ENCODE assay signal across 15 mouse cellular contexts in the genomic region with DNA sequence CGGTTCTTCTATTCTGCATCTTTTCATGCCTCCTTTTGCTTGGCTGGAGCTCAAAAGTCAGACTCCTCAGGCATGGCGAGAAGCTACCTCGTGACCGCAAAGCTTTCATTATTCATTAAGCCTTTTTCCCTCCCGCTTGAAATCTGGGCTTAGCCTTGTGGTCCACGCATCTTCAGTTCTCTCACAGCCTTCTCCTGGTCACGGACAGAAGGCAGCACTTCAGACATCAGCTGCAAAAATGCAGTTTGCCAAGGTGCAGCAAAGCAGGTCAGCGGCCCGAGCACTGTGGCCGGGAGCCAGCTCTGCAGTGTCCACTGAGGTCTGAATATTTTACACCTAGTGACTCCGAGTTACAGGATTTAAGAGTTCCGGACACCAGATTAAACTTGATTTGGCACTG. TPM values are rescaled to one million over a fixed set of nuclear protein-coding genes. Genes with fewer than 3 reads are reported as not detected.
A peak's percentile ranks its signal among the peaks of the same experiment; 100 is the strongest.
DNase-seq lines count a peak whose midpoint lies in the region; ATAC-seq and TF ChIP-seq lines count a peak whose summit lies in the region.
"Had no signal": no experiment of that assay in that cellular context is flagged by ENCODE, and none has a peak within 500 bp of the region (broad histone marks: within the 10 kb centered on the region; RNA-seq: fewer than 3 reads in every experiment).

No protein-coding gene starts in this region.

- H3K36me3 ChIP-seq in midbrain, embryonic 10.5 days: peaks cover 7% of the 10 kb centered on the region; the same call in 1 of the 2 replicates
- peaks cover 4% of the 10 kb centered on the region for H3K36me3 ChIP-seq in midbrain, embryonic 16.5 days (ENCODE audit: control insufficient read depth, insufficient read depth, low read length)
- H3K36me3 ChIP-seq in hindbrain, postnatal 0 days (ENCODE audit: insufficient read depth, low read length): no peaks in the 10 kb centered on the region
- H3K36me3 ChIP-seq in forebrain, postnatal 0 days (ENCODE audit: insufficient read depth): no peaks in the 10 kb centered on the region
- H3K36me3 ChIP-seq: limb, embryonic 10.5 days had no signal

- no peak overlapping the region for H3K4me2 ChIP-seq in midbrain, embryonic 16.5 days (ENCODE audit: low read length)
- H3K4me2 ChIP-seq in hindbrain, postnatal 0 days (ENCODE audit: low read depth, low read length): 0 out of 2 replicates have a peak overlapping the region, but pooled peaks have one; percentile 23
- H3K4me2 ChIP-seq in forebrain, postnatal 0 days (ENCODE audit: low read depth): no peak overlapping the region

- TF ChIP-seq CTCF in hindbrain, postnatal 0 days (IDR thresholded peaks at IDR 0.05; ENCODE audit: low read depth): no peak
- TF ChIP-seq CTCF in forebrain, postnatal 0 days (IDR thresholded peaks at IDR 0.05; ENCODE audit: low read depth): no peak
- TF ChIP-seq CTCF in left cerebral cortex, adult 2 months (IDR thresholded peaks at IDR 0.05): no peak

- H3K27me3 ChIP-seq in midbrain, embryonic 10.5 days (ENCODE audit: low read depth, poor library complexity, severe bottlenecking): no peaks in the 10 kb centered on the region
- H3K27me3 ChIP-seq in midbrain, embryonic 16.5 days (ENCODE audit: control insufficient read depth, insufficient read depth, low read depth, low read length): no peaks in the 10 kb centered on the region
- H3K27me3 ChIP-seq in hindbrain, postnatal 0 days (ENCODE audit: insufficient read depth, low read length): no peaks in the 10 kb centered on the region
- no peaks in the 10 kb centered on the region for H3K27me3 ChIP-seq in forebrain, postnatal 0 days (ENCODE audit: insufficient read depth, low read length)

- no peak for ATAC-seq in midbrain, embryonic 16.5 days
- ATAC-seq in hindbrain, postnatal 0 days: no peak
- ATAC-seq in forebrain, postnatal 0 days: no peak

- no peak for DNase-seq in midbrain, embryonic 10.5 days (ENCODE audit: low spot score)
- DNase-seq in hindbrain, postnatal 0 days (ENCODE audit: low spot score): peak; percentile 49
- peak; percentile 68 to 82 for DNase-seq in kidney, postnatal 25 days
- DNase-seq in ovary, postnatal 14 days (ENCODE audit: low spot score): no peak
- no peak for DNase-seq in forebrain, postnatal 0 days
- no peak for DNase-seq in left cerebral cortex, adult 2 months (ENCODE audit: extremely low spot score in 1 of 2, low spot score in 2 of 2)
- DNase-seq: adrenal gland, adult 8-10 months; heart, postnatal 10 days; lung, postnatal 4 days; right cerebral cortex, adult 18-20 months; thymus, postnatal 14 days had no signal

- H3K9ac ChIP-seq in midbrain, embryonic 16.5 days (ENCODE audit: low read depth, low read length): no peak overlapping the region
- H3K9ac ChIP-seq in hindbrain, postnatal 0 days (replicated peaks; ENCODE audit: low read length): no peak overlapping the region
- H3K9ac ChIP-seq in forebrain, postnatal 0 days: no peak overlapping the region

- intact Hi-C loops in left cerebral cortex, adult 2 months (cut with DNase I): no loop called here

- H3K9me3 ChIP-seq in midbrain, embryonic 10.5 days (replicated peaks): no peaks in the 10 kb centered on the region
- no peaks in the 10 kb centered on the region for H3K9me3 ChIP-seq in midbrain, embryonic 16.5 days (replicated peaks; ENCODE audit: control insufficient read depth, low read length, poor library complexity, severe bottlenecking)
- no peaks in the 10 kb centered on the region for H3K9me3 ChIP-seq in hindbrain, postnatal 0 days (ENCODE audit: low read length)
- H3K9me3 ChIP-seq in forebrain, postnatal 0 days (ENCODE audit: low read length): no peaks in the 10 kb centered on the region
- H3K9me3 ChIP-seq: limb, embryonic 10.5 days had no signal

- no peak overlapping the region for H3K4me3 ChIP-seq in midbrain, embryonic 10.5 days
- no peak overlapping the region for H3K4me3 ChIP-seq in midbrain, embryonic 16.5 days (ENCODE audit: low read depth, low read length)
- H3K4me3 ChIP-seq in hindbrain, postnatal 0 days (ENCODE audit: low read length): no peak overlapping the region
- no peak overlapping the region for H3K4me3 ChIP-seq in forebrain, postnatal 0 days (ENCODE audit: low read depth, low read length)
- H3K4me3 ChIP-seq in left cerebral cortex, adult 2 months: no peak overlapping the region
- H3K4me3 ChIP-seq: layer of hippocampus, adult 2 months; limb, embryonic 10.5 days had no signal

- 68% methylated on average over 12 of the region's 12 CpGs for WGBS in midbrain, embryonic 10.5 days
- WGBS in midbrain, embryonic 16.5 days: 33% methylated on average over 12 of the region's 12 CpGs
- WGBS in hindbrain, postnatal 0 days: 23% methylated on average over 12 of the region's 12 CpGs
- 48% methylated on average over 12 of the region's 12 CpGs for WGBS in forebrain, postnatal 0 days

- H3K27ac ChIP-seq in midbrain, embryonic 10.5 days (replicated peaks): 0 out of 2 replicates have a peak overlapping the region, but pooled peaks have one; percentile 10
- H3K27ac ChIP-seq in midbrain, embryonic 16.5 days (ENCODE audit: low read length): no peak overlapping the region
- peak overlapping the region; percentile 56; the same call in 1 of the 2 replicates for H3K27ac ChIP-seq in hindbrain, postnatal 0 days
- no peak overlapping the region for H3K27ac ChIP-seq in forebrain, postnatal 0 days (ENCODE audit: low read depth, low read length)
- no peak overlapping the region for H3K27ac ChIP-seq in left cerebral cortex, adult 2 months
- H3K27ac ChIP-seq: layer of hippocampus, adult 2 months; limb, embryonic 10.5 days had no signal

- peaks cover 63% of the 10 kb centered on the region for H3K4me1 ChIP-seq in midbrain, embryonic 10.5 days
- peaks cover 41% of the 10 kb centered on the region for H3K4me1 ChIP-seq in midbrain, embryonic 16.5 days (ENCODE audit: control insufficient read depth, insufficient read depth, low read length)
- peaks cover 39% of the 10 kb centered on the region for H3K4me1 ChIP-seq in hindbrain, postnatal 0 days (ENCODE audit: insufficient read depth, low read length)
- 0 out of 2 replicates have a peak, but pooled peaks cover 3% of the 10 kb centered on the region for H3K4me1 ChIP-seq in forebrain, postnatal 0 days (ENCODE audit: insufficient read depth)

RNA-seq across cellular contexts. Expression of gene Cacng4, which starts 27.4 kb away (rescaled TPM):
- polyA plus RNA-seq in midbrain, embryonic 10.5 days (2016; fragmentation: Nextera tagmentation; extraction: Ambion mirVana): 8.9 and 14.3 TPM in 2 replicates
- 52.0 and 52.1 TPM in 2 replicates for polyA plus RNA-seq in midbrain, embryonic 16.5 days (2015; fragmentation: Nextera tagmentation; extraction: Ambion mirVana)
- total RNA-seq in hindbrain, postnatal 0 days (2014; rRNA removed): 79.8 and 88.4 TPM in 2 replicates
- polyA plus RNA-seq in hindbrain, postnatal 0 days (2015; fragmentation: Nextera tagmentation; extraction: Ambion mirVana): 43.8 and 46.4 TPM in 2 replicates
- total RNA-seq in forebrain, postnatal 0 days (2014; rRNA removed): 80.9 and 91.7 TPM in 2 replicates
- polyA plus RNA-seq in forebrain, postnatal 0 days (2015; fragmentation: Nextera tagmentation; extraction: Ambion mirVana): 44.6 and 57.7 TPM in 2 replicates
- 10 to 100 TPM; 22.9 to 37.1 TPM for total RNA-seq in left cerebral cortex, adult 2 months (2021)
- total RNA-seq: granulocyte monocyte progenitor cell, adult 5-6 weeks had no signal

RNA-seq across cellular contexts. Expression of gene Cacng1, which starts 50.6 kb away (rescaled TPM):
- 0.31 TPM in 1 of 2 replicates, not detected in the other for polyA plus RNA-seq in midbrain, embryonic 10.5 days (2016; fragmentation: Nextera tagmentation; extraction: Ambion mirVana)
- 0.27 and 0.48 TPM in 2 replicates for polyA plus RNA-seq in midbrain, embryonic 16.5 days (2015; fragmentation: Nextera tagmentation; extraction: Ambion mirVana)
- 0.89 and 1.1 TPM in 2 replicates for total RNA-seq in hindbrain, postnatal 0 days (2014; rRNA removed)
- 0.66 and 0.68 TPM in 2 replicates for polyA plus RNA-seq in hindbrain, postnatal 0 days (2015; fragmentation: Nextera tagmentation; extraction: Ambion mirVana)
- total RNA-seq in forebrain, postnatal 0 days (2014; rRNA removed): 1.4 and 2.1 TPM in 2 replicates
- polyA plus RNA-seq in forebrain, postnatal 0 days (2015; fragmentation: Nextera tagmentation; extraction: Ambion mirVana): 1.1 and 1.3 TPM in 2 replicates
- not detected for total RNA-seq in left cerebral cortex, adult 2 months (2021)
- total RNA-seq: granulocyte monocyte progenitor cell, adult 5-6 weeks; heart, postnatal 10 days; layer of hippocampus, adult 2 months had no signal
- polyA plus RNA-seq: limb, embryonic 10.5 days had no signal

Comparison
In these comparisons a context has a peak if more than half of its experiments do, and no peak if none do; other contexts are left out.
1. H3K27ac ChIP-seq: peak in midbrain, embryonic 10.5 days (single experiment) and hindbrain, postnatal 0 days (single experiment); none in midbrain, embryonic 16.5 days (single experiment), forebrain, postnatal 0 days (single experiment) and left cerebral cortex, adult 2 months (single experiment).
2. DNase-seq: peak in hindbrain, postnatal 0 days (single experiment) and kidney, postnatal 25 days (2 of 2); none in midbrain, embryonic 10.5 days (single experiment), ovary, postnatal 14 days (single experiment), forebrain, postnatal 0 days (single experiment) and left cerebral cortex, adult 2 months (0 of 2).